Mouse (Mus musculus): ENCODE measurements around the gene Lrrc46. TPM values are rescaled to one million over a fixed set of nuclear protein-coding genes. Genes with fewer than 3 reads are reported as not detected.
A peak's percentile ranks its signal among the peaks of the same experiment; 100 is the strongest.

Gene Lrrc46
- total and polyA plus RNA-seq, 2 experiments from 2014 or later = 2.4 to 2.7 TPM

- Histone ChIP-seq H3K36me3 (ENCODE audit: insufficient read depth, low read length) (no peaks in the 10 kb centered on the region), H3K27me3 (ENCODE audit: insufficient read depth, low read length) (no peaks in the 10 kb centered on the region), H3K27ac (ENCODE audit: low read depth, low read length) (no peak overlapping the region), H3K4me3 (ENCODE audit: low read depth, low read length) (peak overlapping the region; percentile 20), H3K4me2 (ENCODE audit: low read depth, low read length, poor library complexity, severe bottlenecking) (peak overlapping the region; percentile 47), H3K9me3 (ENCODE audit: low read length) (no peaks in the 10 kb centered on the region), H3K9ac (replicated peaks; ENCODE audit: low read length, poor library complexity, severe bottlenecking) (peak overlapping the region; percentile 54), H3K4me1 (ENCODE audit: insufficient read depth, low read length) (peaks cover 8% of the 10 kb centered on the region; the same call in 1 of the 2 replicates)
- DNase-seq (ENCODE audit: low spot score) (no peak), ATAC-seq (ENCODE audit: low FRiP score) (no peak)
- 6% methylated on average over 25 of the region's 30 CpGs for WGBS
- TF ChIP-seq CTCF (IDR thresholded peaks at IDR 0.05) = no peak
These were observed 43.7 kb downstream of the Lrrc46 start for GRCm38 (mm10) chr11:96997380-96997956.

GRCm38 (mm10) chr11:96996773-96997379 is 44.3 kb downstream of the Lrrc46 start:
- peak overlapping the region; percentile 47 for H3K4me2 ChIP-seq (ENCODE audit: low read depth, low read length, poor library complexity, severe bottlenecking)
- no peaks in the 10 kb centered on the region for H3K36me3 ChIP-seq (ENCODE audit: insufficient read depth, low read length)
- H3K9ac ChIP-seq (replicated peaks; ENCODE audit: low read length, poor library complexity, severe bottlenecking) = peak overlapping the region; percentile 54
- DNase-seq (ENCODE audit: low spot score) (no peak), ATAC-seq (ENCODE audit: low FRiP score) (no peak)
- no peak overlapping the region for H3K27ac ChIP-seq (ENCODE audit: low read depth, low read length)
- H3K4me1 ChIP-seq (ENCODE audit: insufficient read depth, low read length) = peaks cover 8% of the 10 kb centered on the region; the same call in 1 of the 2 replicates
- H3K27me3 ChIP-seq (ENCODE audit: insufficient read depth, low read length) = no peaks in the 10 kb centered on the region
- 12% methylated on average over 17 of the region's 17 CpGs for WGBS
- H3K4me3 ChIP-seq (ENCODE audit: low read depth, low read length) = peak overlapping the region; percentile 20
- H3K9me3 ChIP-seq (ENCODE audit: low read length) = no peaks in the 10 kb centered on the region
- TF ChIP-seq CTCF (IDR thresholded peaks at IDR 0.05) = no peak

GRCm38 (mm10) chr11:96995836-96996772 is 45.1 kb downstream of the Lrrc46 start:
- ATAC-seq (ENCODE audit: low FRiP score) (no peak), DNase-seq (ENCODE audit: low spot score) (no peak)
- Histone ChIP-seq H3K4me3 (ENCODE audit: low read depth, low read length) (no peak overlapping the region), H3K27ac (ENCODE audit: low read depth, low read length) (no peak overlapping the region), H3K9me3 (ENCODE audit: low read length) (no peaks in the 10 kb centered on the region), H3K9ac (replicated peaks; ENCODE audit: low read length, poor library complexity, severe bottlenecking) (no peak overlapping the region), H3K36me3 (ENCODE audit: insufficient read depth, low read length) (no peaks in the 10 kb centered on the region), H3K4me1 (ENCODE audit: insufficient read depth, low read length) (peaks cover 8% of the 10 kb centered on the region; the same call in 1 of the 2 replicates), H3K27me3 (ENCODE audit: insufficient read depth, low read length) (no peaks in the 10 kb centered on the region), H3K4me2 (ENCODE audit: low read depth, low read length, poor library complexity, severe bottlenecking) (no peak overlapping the region)
- TF ChIP-seq CTCF (IDR thresholded peaks at IDR 0.05) = no peak
- WGBS = 84% methylated on average over 15 of the region's 15 CpGs

- no peaks in the 10 kb centered on the region for H3K27me3 ChIP-seq (ENCODE audit: insufficient read depth, low read length)
- no peak overlapping the region for H3K9ac ChIP-seq (replicated peaks; ENCODE audit: low read length, poor library complexity, severe bottlenecking)
- no peak for TF ChIP-seq CTCF (IDR thresholded peaks at IDR 0.05)
- 32% methylated on average over 5 of the region's 5 CpGs for WGBS
- DNase-seq (ENCODE audit: low spot score) (no peak), ATAC-seq (ENCODE audit: low FRiP score) (no peak)
- no peaks in the 10 kb centered on the region for H3K9me3 ChIP-seq (ENCODE audit: low read length)
- H3K4me3 ChIP-seq (ENCODE audit: low read depth, low read length) = no peak overlapping the region
- H3K4me1 ChIP-seq (ENCODE audit: insufficient read depth, low read length) = peaks cover 8% of the 10 kb centered on the region; the same call in 1 of the 2 replicates
- H3K4me2 ChIP-seq (ENCODE audit: low read depth, low read length, poor library complexity, severe bottlenecking) = no peak overlapping the region
- no peak overlapping the region for H3K27ac ChIP-seq (ENCODE audit: low read depth, low read length)
- H3K36me3 ChIP-seq (ENCODE audit: insufficient read depth, low read length) = no peaks in the 10 kb centered on the region
These were observed 46.2 kb downstream of the Lrrc46 start for GRCm38 (mm10) chr11:96995031-96995430.

GRCm38 (mm10) chr11:96992722-96993311 is 48.4 kb downstream of the Lrrc46 start:
- H3K4me3 ChIP-seq (ENCODE audit: low read depth, low read length) = no peak overlapping the region
- H3K9ac ChIP-seq (replicated peaks; ENCODE audit: low read length, poor library complexity, severe bottlenecking) = 0 out of 2 replicates have a peak overlapping the region, but pooled peaks have one; percentile 3
- H3K4me2 ChIP-seq (ENCODE audit: low read depth, low read length, poor library complexity, severe bottlenecking) = no peak overlapping the region
- 57% methylated on average over 8 of the region's 8 CpGs for WGBS
- H3K36me3 ChIP-seq (ENCODE audit: insufficient read depth, low read length) = no peaks in the 10 kb centered on the region
- H3K9me3 ChIP-seq (ENCODE audit: low read length) = no peaks in the 10 kb centered on the region
- peaks cover 8% of the 10 kb centered on the region; the same call in 1 of the 2 replicates for H3K4me1 ChIP-seq (ENCODE audit: insufficient read depth, low read length)
- DNase-seq (ENCODE audit: low spot score) = no peak
- ATAC-seq (ENCODE audit: low FRiP score) = no peak
- no peak for TF ChIP-seq CTCF (IDR thresholded peaks at IDR 0.05)
- no peaks in the 10 kb centered on the region for H3K27me3 ChIP-seq (ENCODE audit: insufficient read depth, low read length)
- no peak overlapping the region for H3K27ac ChIP-seq (ENCODE audit: low read depth, low read length)
